Mouse (Mus musculus): ENCODE data around the gene Bcas3. TPM values are rescaled to one million over a fixed set of nuclear protein-coding genes. Genes with fewer than 3 reads are reported as not detected.
A peak's percentile ranks its signal among the peaks of the same experiment; 100 is the strongest.

The Bcas3 gene
- total RNA-seq, 2 experiments from 2014 or later = 32.2 to 38.4 TPM

GRCm38 (mm10) chr11:85603546-85604322 lies 250.8 kb downstream of the Bcas3 start:
- intact Hi-C loops (cut with DNase I) = no loop called here
- DNase-seq = no peak

GRCm38 (mm10) chr11:85609303-85609940 lies 256.5 kb downstream of the Bcas3 start:
- intact Hi-C loops (cut with DNase I) = no loop called here
- DNase-seq = no peak

- intact Hi-C loops (cut with DNase I) = no loop called here
- DNase-seq = no peak
These were observed 260.1 kb downstream of the Bcas3 start for GRCm38 (mm10) chr11:85613035-85613434.

GRCm38 (mm10) chr11:85613586-85613985 lies 260.6 kb downstream of the Bcas3 start:
- no peak for DNase-seq
- intact Hi-C loops (cut with DNase I) = no loop called here

GRCm38 (mm10) chr11:85614431-85614830 lies 261.5 kb downstream of the Bcas3 start:
- intact Hi-C loops (cut with DNase I) = no loop called here

GRCm38 (mm10) chr11:85615421-85615820 lies 262.5 kb downstream of the Bcas3 start:
- DNase-seq = peak; percentile 47 to 52
- intact Hi-C loops (cut with DNase I) = no loop called here

More at GRCm38 (mm10) chr11:85614431-85614830, 261.5 kb downstream of the Bcas3 start:
- DNase-seq = no peak

GRCm38 (mm10) chr11:85621486-85621885 lies 268.5 kb downstream of the Bcas3 start:
- DNase-seq = no peak
- intact Hi-C loops (cut with DNase I) = no loop called here

GRCm38 (mm10) chr11:85621994-85622393 lies 269.0 kb downstream of the Bcas3 start:
- intact Hi-C loops (cut with DNase I) = no loop called here
- no peak for DNase-seq

- DNase-seq = no peak
- intact Hi-C loops (cut with DNase I) = no loop called here
These were observed 272.2 kb downstream of the Bcas3 start for GRCm38 (mm10) chr11:85625206-85625605.

- DNase-seq = no peak
- intact Hi-C loops (cut with DNase I) = no loop called here
These were observed 273.9 kb downstream of the Bcas3 start for GRCm38 (mm10) chr11:85626846-85627245.

- DNase-seq = no peak
- intact Hi-C loops (cut with DNase I) = no loop called here
These were observed 274.4 kb downstream of the Bcas3 start for GRCm38 (mm10) chr11:85627405-85627804.

- DNase-seq = no peak
- intact Hi-C loops (cut with DNase I) = no loop called here
These were observed 275.5 kb downstream of the Bcas3 start for GRCm38 (mm10) chr11:85628303-85629063.

- intact Hi-C loops (cut with DNase I) = no loop called here
- no peak for DNase-seq
These were observed 279.6 kb downstream of the Bcas3 start for GRCm38 (mm10) chr11:85632568-85632981.

GRCm38 (mm10) chr11:85638696-85639495 lies 285.9 kb downstream of the Bcas3 start:
- intact Hi-C loops (cut with DNase I) = no loop called here
- DNase-seq = no peak

GRCm38 (mm10) chr11:85640659-85641058 lies 287.7 kb downstream of the Bcas3 start:
- no peak for DNase-seq
- intact Hi-C loops (cut with DNase I) = no loop called here

GRCm38 (mm10) chr11:85641486-85641885 lies 288.5 kb downstream of the Bcas3 start:
- DNase-seq = no peak
- intact Hi-C loops (cut with DNase I) = no loop called here

- no peak for DNase-seq
- intact Hi-C loops (cut with DNase I) = no loop called here
These were observed 289.6 kb downstream of the Bcas3 start for GRCm38 (mm10) chr11:85642591-85642990.

GRCm38 (mm10) chr11:85643025-85643424 lies 290.1 kb downstream of the Bcas3 start:
- no peak for DNase-seq
- intact Hi-C loops (cut with DNase I) = no loop called here

GRCm38 (mm10) chr11:85643479-85644000 lies 290.6 kb downstream of the Bcas3 start:
- intact Hi-C loops (cut with DNase I) = no loop called here

More at GRCm38 (mm10) chr11:85643479-85644000, 290.6 kb downstream of the Bcas3 start:
- DNase-seq = no peak

All from gastrocnemius, postnatal 36 days (tissue).